Mouse (Mus musculus) fibroblast of lung, adult 2 months (primary cell): ENCODE measurements around the gene Rps10.
"Not testable (repeated sequence)": the region's sequence is repeated elsewhere in the genome, so short reads cannot be mapped to it uniquely, and the experiment has no call there.

ENCODE experiments used
- DNase-seq: peaks from one replicate; pipeline ENCODE4 v3.0.0-alpha.2; 2011; ENCODE audit warnings: low read depth

Rps10 gene

DNA sequence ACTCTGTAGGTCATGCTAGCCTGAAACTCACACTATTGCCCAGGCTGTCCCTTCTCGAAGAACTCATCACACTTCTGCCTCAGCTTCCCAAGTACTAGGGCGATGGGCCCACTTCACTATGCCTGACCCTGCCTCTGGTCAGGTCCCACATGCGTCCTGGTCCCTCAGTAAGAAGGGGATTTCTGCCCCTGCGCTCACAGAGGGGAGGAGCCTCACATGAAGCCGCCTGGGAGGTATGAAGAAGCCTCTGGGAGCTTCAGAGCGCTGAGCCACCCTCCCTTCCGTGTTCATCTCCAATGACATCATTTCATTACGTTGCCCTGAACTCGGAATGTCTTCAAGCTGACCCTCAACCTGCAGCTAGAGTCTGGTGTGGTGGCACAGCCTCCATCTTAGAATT lies 7.3 kb upstream of the Rps10 start:
- no peak for DNase-seq

DNA sequence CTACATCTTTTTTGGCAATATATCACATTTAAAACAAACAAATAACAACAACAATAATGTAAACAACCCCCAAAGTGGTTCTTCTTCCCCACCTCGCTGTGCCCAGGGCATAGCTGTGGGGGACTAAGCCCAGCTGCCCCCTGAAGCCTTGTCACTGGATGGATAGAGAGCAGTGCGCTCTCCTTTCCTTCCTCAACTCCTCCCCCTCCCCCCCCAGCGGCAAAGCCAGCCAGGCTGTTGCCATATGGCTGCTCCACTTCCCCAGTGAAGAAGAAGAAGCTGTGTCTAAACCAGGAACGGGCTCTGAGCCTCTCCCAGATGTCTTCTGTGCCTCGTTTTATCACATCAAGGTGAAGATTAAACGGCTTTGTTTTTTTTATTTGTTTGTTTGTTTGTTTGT lies 6.6 kb upstream of the Rps10 start:
- DNase-seq: no peak

DNA sequence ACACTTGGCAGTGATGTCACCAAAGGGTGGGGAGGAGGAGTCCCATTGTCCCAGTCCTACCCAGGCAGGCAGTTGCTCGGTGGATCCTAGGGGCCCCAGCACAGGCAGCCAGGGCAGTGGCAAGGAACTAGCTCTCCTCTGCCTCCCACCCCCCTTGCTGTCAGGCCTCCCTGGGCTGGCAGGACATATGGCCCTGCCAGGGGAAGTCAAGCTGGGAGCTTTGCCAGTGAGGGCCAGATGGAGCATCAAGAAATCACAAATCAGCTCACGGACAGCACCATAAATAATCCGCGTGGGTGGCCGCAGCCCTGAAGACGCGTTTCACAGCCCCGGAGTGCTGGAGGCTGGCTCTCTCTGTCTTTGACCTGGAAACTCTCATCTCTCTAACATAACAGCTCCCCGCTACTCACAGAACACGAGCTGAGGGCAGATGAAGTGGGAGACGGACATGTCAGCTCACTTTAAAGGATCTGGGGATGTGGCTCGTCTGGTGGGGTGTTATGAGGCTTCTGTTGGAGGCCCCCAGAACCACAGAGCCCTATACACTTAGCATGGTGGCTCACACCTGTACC lies 6.1 kb upstream of the Rps10 start:
- no peak for DNase-seq

DNA sequence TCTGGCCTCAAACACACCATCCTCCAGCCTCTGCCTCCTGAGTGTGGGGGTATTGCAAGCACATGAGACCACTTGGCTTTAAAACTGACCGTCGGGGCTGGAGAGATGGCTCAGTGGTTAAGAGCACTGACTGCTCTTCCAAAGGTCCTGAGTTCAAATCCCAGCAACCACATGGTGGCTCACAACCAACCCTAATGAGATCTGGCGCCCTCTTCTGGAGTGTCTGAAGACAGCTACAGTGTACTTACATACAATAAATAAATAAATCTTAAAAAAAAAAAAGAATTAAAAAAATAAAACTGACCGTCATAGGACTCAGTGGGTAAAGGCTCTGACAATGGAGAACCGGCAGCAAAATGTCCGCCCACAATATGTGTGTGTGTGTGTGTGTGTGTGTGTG lies 3.4 kb upstream of the Rps10 start:
- not testable (repeated sequence) for DNase-seq

DNA sequence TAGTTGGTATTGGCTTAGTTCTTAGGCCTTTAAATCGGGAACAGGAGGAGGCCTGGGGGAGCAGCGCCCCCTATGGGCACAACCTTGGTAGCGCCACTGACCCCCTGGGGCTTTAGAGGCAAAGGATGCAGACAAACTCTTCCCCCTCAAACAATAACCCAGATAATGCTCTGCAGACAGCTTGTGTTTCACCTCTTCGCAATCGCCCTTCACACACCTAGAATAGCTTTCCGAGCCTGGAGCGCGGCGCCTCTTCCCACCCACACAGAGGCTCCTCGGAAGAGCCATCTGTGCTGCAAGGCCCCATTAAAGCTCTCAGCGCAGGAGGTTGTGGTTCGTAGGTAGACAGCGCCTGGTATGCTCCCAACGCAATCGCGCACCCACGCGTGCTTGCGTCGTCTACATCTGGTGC lies 2.5 kb upstream of the Rps10 start:
- DNase-seq: no peak

DNA sequence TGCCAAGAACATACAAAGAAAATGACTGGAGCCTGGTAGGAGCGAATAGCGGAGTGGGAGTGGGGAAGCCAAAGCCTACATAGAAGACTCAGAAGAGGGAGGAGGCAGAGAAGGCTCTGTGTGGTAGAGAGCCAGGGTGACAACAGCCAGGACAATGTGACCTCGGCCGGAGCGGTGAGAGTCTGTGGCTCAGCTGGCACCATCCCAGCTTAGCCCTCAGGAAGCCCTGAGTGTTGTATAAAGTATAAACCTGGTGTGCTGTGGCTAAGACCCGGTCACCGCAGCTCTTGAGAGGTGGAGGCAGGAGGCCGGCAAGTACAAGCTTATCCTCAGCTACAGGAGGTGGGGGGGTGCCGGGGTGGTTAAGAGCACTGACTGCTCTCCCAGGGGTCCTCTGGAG lies 864 bp upstream of the Rps10 start:
- DNase-seq: no peak

DNA sequence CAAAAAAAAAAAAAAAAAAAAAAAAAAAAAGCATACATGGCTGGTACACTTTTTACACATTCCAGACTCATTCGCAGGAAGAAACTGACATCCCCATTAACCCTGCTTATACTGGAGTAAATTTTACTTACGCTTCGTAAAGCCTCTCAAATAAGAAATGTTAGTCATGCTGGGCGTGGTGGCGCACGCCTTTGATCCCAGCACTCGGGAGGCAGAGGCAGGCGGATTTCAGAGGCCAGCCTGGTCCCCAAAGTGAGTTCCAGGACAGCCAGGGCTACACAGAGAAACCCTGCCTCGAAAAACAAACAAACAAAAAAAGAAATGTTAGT lies 930 bp downstream of the Rps10 start:
- not testable (repeated sequence) for DNase-seq

DNA sequence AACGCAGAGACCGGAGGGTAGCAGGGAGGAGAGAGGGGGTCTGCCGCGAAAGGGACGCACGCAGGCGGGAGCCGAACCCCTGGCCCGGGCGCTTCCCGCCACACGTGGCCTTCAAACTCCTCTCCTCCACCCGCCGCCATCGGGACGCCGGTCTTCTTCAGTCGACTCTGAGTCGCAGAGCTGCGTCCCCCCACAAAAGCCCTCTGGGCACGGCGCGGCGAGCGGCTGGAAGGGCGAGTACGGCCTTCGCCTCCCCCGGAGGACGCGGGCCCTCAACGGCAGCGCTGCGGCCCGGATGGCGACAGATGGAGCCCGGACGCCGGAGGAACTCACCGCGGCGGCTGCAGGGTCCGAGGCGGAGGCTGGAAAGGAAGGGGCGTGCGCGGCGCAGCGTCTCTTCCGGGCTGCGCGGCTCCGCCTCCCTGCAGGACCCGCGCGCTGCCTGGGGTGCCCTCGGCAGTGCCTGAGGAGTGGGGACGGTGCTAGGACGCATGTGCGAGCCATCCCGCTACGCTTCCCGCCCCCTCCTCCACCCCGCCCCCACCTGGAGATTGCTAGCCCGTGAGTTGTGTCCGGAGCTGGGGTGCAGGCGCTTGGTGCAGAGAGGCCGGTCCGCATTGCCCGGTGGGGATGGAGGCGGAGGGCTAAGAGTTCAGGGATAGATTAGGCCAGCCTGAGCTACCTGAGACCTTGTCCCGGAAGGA lies 1.4 kb downstream of the Rps10 start, which contains the start of gene RPS10-NUDT3:
RPS10-NUDT3 (minus strand) TSS at position 352 of the 704 bp plus-strand sequence.
- peak; percentile 73 for DNase-seq

DNA sequence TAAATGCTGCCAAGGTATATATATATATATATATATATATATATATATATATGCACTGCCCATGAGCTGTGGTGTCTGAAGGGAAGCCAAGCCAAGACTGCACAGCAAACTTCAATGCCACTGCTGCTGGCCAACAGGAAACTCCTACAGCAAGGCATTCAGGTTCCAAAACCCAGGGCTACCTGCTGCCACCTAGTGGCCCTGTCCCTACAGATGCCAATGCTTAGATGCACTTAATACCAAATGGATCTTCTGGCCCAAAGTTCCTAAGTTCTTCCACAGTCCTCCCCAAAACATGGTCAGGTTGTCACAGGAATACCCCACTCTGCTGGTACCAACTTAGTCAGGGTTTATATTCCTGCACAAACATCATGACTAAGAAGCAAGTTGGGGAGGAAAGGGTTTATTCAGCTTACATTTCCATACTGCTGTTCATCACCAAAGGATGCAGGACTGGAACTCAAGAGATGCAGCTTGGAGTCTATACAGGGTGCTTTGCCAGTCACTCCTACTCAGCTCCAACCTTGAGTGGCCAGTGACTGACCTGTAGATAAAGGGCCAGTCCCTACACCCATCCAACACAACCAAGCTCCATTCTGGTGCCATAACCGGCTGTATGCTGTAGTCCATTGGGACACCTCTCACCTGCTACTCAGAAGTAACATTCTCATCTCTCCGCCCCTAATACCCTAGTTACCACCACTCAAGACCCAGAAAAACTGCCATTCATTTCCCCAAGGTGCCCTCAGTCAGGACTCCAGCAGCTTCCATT lies 7.0 kb downstream of the Rps10 start:
- DNase-seq: peak; percentile 67

DNA sequence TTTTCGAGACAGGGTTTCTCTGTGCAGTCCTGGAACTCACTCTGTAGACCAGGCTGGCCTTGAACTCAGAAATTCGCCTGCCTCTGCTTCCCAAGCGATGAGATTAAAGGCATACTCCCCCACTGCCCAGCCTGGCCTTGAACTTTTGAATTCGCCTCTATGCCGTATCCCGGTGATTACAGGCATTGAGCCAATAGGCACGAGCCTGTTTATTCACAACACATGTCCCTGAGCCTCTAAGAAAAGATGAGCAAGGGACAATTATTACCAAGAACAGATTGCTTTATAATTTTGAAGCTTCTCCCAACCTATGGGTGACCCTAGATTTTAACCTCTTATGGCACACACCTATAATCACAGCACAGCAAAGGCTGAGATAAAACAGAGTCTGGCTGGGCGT lies 8.1 kb downstream of the Rps10 start:
- DNase-seq: no peak

DNA sequence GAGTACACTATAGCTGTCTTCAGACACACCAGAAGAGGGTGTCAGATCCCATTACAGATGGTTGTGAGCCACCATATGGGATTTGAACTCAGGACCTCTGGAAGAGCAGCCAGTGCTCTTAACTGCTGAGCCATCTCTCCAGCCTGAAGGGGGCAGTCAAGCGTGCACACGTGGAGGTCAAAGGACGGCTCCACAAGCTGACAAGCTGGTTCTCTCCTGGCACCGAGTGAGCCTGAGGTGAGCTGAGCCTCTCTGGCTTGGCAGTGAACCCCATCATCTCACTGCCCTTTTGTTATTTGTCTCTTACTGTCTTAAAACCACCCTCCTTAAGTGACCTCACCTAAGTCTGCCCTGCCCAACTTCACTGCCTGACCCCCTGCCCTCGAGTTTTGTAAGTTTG lies 9.0 kb downstream of the Rps10 start:
- DNase-seq: no peak

DNA sequence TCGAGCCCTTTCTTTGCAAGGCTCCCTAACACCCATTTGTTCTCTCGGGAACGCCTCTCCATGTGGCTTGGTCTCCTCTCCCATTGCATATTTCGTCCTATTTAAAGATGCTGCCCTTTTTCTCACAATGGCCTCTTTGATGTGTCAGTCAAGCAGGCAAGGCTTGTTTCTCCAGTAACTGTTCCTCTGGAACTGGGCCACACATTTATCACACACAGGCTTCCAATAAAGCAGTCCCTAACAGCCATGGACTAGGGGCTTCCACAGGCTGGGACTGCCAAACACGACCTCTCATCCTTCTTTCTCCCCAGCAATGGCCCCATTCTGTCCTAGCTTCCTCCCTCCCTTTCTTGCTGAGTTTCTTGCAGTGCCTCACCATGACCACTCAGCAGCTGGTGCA lies 9.8 kb downstream of the Rps10 start:
- DNase-seq: no peak

DNA sequence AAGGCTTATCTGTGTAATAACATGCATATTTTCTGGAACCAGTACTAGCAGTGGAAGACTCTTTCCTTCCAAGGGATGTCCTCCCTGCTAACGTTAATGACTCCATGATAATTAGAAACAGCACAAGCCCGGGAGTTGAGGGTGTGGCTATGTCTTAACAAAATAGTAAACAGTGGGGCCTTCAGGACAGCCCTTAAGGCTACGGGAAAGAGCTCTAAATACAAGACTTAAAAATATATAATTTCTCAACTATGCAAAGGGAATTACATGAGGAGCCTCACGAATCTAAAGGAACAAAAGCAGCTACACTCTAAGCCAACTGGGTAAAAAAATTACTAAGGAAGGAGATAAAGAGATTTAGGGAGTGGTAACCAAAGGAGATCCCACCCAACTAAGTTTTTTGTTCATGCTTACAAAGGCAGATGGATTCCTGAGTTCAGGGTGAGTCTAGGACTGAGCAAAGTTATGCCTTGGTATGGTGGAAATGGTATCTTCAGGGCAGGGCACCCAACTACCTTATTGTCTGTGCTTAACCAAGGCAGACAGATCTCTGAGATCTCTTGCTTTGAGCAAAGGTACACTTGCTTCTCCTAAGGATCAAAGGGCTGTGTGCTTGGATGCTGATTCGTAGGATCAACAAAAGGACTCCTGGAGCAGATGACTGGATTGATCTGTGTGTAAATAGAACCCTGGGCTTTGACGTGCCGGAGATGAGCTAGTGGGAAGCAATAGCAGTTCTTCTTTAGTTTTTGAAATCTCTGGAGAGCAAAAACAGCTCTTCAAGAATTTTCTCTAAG lies 10.8 kb downstream of the Rps10 start:
- DNase-seq: no peak

DNA sequence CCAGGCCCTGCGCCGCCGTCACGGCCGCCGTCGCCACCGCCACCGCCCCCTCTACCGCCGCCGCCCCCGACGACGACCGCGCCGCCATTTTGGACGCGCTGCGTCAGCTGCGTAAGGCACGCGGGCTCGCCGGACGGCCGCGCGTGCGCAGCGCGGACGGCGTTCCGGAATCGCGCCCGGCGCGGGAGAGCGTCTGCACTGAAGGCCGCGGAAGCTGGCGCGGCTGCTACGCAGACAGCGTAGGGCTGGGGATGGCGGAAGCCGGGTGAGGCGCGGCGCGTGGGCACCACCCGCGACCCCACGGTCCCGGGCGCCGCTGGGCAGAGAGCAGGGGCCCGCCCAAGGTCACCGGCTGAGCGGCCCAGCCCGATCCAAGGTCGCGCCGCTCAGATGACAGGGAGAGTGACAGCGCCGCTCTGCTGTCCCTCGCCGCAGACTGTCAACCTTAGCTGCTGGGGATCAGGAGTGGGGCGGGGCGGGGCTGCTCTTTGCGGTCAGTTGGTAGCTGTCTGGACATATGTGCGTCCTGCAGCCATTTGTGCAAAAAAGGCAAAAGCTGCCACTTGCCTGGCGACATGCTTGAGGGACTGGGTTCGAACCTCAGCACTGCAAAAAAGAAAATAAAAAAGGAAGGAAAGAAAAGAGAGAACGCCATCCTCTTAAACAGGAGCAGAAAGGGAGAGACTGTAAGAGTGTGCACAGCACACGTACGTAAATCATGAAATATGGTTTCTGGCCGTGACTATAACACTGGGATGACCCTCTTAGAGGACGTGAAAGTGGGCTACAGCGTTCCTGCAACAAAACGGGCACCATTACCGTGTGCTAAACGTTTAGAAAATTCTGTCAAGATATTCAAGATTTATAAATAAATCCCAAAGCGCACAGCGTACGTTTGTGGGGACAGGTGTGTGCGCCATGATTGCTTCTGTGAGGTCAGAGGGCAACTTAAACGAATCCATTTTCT lies 12.8 kb downstream of the Rps10 start, which contains the start of gene Nudt3:
Nudt3 (minus strand) TSS at position 136 of the 967 bp plus-strand sequence.
- peak; percentile 71 for DNase-seq

DNA sequence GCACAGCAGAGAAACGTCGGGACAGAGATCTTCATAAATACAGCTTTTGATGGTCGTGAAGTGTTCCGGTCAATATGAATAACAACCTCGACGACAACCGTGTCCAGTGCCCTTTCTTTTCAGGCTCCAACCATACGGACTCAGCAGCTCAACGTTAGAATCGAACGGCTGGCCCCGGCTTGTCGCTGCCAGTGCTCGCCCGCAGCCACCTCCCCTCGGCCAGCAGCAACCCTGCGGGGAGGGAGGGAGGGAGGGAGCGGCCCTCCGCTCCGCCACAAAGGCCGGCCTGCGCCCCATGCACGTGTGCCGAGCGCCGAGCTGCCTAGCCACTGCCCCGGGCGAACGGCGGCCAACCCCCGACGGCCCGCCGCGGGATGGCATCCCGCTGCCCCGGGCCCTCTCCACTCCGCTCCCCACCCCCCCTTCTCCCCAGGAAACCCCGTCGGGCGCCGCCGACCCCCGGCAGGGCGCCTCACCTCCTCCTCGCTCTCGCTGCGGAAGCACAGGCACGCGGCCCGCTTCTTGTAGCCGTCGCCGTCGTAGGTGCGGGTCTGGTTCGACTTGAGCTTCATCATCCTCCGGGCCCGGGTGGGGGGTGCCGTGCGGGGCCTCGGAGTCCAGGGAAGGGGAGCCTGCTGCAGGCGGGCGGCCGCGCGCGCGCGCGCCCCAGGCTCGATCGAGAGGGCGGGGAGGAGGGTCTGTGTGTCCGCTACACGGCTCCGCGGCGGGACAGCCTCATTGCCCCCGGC lies 13.7 kb downstream of the Rps10 start:
- no peak for DNase-seq

DNA sequence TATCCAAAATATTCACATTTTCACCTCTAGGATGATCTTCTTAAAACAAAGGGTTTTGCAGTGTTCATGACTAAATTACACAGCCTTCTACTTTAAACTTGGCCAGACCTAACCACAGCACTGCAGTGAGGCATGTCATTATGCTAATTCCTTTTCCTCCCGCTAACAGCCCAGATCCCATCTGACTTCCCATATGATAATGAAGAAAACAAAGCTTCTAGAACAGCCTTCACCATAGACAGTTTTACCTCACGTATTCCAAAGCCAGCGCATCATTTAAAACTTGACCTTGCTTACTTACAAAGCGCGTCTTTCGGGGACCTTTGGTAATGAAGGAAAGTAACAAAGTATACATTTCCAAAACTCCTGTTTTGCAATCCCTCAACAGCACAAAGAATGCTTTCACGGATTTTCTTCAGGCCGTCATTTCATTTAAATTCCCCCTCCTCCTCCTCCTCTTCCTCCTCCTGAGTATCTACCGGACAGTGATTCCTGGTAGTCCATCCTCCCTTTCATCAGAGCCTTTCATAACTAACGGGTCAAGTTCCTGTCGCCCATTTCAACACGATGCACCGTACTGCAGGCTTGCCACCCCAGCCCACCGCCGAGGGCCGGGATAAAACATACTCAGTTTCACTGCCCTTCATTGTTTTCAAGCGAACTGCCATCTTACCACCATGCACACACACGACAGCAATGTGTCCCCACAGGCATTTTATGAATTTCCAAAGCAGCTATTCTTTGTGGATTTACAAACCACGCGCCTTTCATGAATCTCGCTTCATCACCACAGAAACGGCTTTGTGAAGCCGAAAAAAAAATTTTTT lies 14.6 kb downstream of the Rps10 start:
- DNase-seq: no peak

DNA sequence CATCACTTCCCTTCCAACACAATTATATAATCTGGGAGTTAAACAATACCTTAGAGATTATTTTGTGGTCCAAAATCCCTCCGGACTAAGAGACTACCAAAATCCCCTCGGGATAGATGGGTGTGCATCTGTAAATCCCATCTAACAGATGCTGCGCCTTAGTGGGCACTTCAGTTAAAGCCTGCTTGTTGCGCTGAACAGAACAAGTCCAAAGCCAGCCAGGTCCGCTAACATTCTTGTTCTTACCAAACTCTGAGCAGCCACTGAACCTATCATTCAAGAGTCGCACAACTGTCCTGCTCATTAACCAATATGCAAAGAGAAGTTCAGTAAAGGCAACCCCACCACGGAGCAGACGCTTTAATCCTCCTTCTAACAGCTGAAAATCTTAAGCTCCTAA lies 15.3 kb downstream of the Rps10 start:
- no peak for DNase-seq

DNA sequence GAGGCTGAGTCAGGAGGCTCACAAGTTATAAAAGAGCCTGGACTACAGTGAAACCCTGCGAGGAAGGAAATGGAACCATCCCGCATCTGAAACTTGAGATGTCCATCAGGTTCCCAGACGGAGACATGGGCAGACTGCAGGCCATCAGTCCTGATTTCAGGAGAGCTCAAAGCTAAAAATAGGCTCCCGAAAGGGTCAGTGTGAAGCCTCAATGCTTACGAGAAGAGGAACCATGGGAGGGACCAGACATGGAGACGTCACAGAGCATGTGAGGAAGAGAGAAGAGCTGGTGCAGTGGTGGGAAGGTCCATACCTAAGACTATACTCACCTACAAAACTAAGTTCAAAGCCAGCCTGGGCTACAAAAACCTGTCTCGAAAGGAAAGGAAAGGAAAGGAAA lies 21.1 kb downstream of the Rps10 start:
- no peak for DNase-seq

DNA sequence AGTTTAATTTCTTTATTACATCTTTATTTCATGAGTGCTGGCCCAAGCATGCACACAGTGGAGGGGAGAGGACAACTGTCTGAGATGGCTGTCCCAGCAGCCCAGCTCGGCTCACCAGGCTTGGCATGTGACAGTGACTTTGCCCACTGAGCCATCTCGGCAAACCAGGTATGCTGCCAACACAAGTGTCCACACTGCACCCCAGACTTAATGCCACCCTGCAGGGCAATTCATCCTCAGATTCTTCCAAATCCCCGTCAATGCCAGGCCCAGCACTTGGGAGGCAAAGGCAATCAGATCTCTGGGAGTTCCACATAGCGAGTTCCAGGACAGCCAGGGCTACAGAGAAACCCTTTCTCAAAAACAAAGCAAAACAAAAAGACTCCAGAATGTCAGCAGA lies 23.5 kb downstream of the Rps10 start:
- DNase-seq: no peak

DNA sequence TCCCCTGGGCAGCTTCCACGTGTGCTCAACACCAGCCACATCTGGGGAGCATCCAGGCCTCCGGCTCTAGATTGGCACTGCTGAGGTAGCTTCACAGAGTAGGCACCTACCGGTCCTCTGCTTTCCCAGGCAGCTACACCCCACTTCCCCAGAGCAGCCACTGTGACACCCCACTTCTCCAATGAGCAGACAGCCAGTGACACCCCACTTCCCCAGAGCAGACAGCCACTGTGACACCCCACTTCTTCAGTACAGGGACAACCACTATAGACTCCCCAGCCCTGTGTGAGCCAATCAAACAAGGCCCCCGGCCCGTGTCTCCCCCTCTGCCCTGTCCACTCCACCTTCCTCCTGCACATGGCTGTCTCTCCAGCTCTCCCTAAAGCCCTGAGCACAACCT lies 24.5 kb downstream of the Rps10 start:
- DNase-seq: no peak
